Mouse (Mus musculus): Measurements from ENCODE around the gene Coq7.

Coq7 gene

DNA sequence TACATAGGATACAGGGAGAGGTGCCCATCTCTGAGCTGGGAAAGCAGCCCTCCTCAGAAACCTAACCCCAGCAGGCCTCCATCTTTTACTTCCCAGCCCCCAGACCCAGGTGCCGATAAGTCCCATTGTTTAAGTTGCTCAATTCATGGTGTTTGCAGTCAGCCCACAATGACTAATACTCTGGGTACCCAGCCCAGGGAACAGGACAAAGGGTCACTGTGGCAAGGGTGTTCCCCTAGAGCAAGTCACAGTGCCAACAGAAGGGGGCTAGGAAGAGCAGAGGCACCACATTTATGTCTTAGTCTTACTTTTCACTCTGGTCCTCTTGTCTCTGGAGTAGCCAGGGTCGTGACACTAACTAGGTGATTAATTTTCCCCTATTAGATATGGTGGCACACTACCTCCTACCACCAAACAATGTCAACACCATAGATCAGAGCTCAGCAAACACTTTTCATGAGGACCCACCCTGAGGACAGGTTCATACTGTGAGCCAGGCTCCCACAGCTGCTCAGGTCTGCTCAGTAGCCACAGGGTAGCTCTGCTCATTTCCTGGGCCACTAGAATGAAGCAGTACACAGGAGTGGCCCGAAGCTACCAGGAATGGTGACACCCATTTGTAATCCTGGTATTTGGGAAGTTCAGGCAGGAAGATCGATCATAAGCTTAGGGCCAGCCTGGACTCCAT lies 38.1 kb downstream of the Coq7 start:
- no peak for DNase-seq (ENCODE audit: low spot score)

DNA sequence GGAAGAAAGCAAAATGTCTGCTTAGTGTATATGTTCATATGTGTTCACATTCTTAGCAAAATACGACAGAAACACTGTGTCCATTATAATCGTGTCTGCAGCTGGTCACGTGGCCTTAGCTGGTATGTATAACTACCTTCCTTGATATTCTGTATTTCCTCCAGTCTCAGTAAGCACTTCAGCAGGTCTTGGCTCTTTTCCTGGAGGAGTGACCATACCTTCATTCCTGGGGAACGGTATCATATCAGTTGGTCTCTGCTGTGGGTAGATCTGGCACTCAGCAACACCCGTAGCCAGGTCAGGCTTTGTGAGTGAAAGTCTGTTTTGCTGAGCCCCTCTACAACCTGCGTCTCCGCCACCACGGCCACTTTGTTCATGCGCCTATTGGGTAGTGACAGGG lies 39.3 kb downstream of the Coq7 start:
- no peak for DNase-seq (ENCODE audit: low spot score)

DNA sequence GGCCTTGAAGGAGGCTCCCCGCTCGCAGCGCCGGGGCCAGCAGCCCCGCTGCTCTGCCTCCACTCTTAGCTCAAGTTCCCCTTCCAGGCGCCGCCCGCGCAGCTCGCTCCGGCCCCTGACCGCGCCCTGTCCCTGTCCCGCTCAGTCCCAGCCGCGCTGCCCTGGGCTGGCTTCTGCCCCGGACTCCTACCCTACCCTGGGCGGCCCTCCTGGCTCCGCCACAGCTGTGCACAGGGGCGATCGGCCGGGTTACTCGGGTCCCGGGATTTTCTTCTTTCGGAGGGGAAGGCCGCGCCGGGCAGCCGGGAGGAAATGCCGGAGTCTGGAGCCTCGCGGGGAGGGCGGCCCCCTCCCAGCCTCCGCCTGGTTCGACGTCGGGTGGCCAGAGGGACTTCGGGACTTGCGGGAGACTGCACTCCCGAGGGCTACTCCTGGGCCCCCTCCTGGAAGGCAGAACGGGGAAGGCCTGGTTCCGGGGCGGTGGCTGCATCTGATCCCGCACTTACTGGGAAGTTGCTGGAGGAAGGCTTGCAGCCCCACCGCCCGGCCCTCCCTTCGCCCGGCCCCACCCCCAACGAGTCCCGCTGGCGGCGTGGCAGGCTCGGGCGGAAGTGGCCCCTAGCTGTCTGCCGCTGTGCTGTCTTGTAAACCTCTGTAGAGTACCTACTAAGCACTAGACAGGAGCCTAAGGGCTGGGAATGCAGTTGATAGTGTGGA lies 41.6 kb downstream of the Coq7 start, which contains the start of gene Itpripl2:
Itpripl2 (minus strand) TSS at position 545 of the 717 bp plus-strand sequence.
- DNase-seq (ENCODE audit: low spot score) = no peak

DNA sequence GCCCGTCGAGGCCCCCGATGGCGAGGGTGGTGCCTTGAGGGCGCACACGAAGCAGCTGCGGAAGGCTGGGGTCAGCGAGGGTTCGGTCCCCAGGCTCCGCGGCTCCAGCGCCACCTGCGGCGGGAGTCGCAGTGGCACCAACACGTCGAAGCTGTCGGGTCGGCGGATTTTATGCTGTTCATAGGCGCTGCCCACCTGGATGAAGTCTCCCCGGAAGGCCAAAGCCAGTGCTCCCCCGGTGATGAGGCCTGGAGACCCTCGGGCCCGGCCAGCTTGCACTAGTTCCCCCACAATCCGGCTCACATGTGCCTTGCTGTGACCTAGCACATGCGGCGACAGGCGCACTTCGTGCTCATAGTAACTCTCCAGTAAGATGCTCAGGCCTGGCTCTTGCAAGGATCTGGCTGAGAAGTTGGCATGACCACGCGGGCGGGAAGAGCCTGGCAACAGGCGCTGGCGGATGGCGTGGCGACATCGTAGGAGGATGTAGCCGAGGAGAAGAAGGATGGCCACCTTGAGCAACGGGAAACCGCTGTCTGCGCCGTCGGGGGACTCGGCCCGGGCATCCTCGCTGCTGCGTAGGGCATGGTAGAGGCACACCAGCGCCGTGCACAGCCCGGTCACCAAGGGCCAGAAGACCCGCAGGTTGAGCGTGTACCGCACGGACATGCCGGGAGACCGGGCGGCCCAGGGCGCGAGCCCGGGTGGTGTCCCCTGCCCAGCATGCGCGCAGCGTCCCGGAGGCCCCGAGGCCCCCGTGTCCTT lies 42.3 kb downstream of the Coq7 start:
- no peak for DNase-seq (ENCODE audit: low spot score)

DNA sequence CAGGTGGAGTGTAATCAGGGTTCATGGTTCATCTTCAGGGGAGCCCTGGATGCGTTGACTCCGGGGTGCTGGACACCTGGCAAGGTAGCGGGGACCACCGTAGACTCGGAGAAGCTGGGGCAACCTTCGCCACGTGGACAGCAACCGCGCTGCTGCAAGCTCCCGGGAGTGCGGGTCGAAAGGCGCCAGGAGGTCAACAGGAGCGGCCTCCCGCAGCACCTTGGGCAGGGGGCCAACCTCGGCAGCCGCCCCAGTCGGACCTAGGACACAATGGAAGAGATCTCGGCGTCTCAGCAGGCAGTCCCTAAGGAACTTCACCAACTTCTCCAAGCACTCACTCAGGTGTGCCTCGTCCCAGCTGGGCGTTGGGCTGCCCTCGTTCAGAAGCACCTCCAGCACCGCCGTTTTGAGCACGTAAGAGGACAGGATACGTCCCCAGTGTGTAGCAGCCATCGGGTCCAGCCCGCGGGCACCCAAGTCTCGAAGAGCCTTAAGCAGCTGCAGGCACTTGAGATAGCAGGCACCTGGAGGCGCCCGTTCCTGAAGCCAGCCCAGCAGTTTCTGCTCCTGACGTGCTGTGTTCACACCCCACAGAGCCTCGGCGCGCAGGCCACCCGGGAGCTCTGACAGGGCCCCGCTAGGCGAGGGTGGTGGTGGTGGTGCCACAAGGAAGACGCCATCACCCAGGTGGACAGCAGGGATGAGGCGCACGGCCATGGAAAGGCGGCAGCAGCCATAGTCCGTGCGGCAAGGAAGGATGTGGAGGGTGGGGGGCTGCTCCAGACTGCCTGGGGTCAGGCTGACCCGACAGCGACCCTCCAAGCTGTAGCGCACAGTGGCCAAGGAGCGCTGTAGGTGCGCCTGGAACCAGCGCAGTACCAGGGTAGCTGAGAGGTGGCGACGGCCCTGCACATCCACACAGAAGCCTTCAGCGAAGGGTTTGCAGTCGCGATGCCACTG lies 43.2 kb downstream of the Coq7 start:
- DNase-seq (ENCODE audit: low spot score) = no peak

DNA sequence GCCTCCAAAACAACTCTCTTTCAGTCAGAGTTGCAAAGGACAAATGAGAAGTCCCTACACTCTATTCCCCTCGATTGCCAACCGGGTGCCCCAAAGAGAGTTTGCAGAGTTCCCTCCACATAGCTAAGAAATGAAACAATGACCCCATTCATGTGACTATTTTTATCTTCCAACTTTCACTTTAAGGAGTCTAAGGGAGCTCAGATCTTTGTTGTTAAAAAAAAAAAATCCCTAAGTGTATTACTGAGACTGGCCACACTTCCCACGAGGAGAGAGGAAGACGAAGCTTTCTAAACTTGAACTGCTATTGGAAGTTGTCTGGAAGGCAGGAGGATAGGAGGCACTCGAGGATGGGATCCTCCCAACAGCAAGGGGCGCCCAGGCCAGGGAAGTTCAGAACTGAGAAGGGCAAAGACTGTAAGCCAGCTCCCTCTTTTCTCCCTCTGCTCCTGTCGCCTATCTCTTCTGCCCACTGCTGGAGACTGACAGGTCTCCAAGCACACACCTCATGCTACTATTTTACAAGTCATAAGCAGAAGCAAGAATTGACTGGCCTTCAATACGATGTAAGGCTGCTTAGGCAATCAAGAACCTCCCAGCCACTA lies 45.0 kb downstream of the Coq7 start:
- DNase-seq (ENCODE audit: low spot score) = no peak

DNA sequence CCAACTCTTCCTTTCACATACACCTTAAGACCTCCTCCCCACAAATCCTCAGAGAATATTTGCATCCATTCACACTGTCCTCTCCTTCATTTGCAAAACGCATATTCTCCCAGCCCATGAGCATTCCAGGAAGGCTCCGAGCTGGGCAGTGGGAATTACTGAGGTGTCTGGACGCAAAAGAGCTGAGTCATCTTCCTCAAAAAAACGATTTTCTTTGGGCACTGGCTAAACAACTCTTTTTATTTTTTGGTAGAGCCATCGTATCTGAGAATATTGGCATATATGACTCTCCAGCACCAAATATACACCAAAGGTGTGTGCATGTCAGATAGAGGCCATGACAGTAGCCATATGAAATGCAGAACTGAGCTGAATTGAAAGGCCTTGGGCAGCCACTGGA lies 46.2 kb downstream of the Coq7 start:
- DNase-seq (ENCODE audit: low spot score) = no peak

DNA sequence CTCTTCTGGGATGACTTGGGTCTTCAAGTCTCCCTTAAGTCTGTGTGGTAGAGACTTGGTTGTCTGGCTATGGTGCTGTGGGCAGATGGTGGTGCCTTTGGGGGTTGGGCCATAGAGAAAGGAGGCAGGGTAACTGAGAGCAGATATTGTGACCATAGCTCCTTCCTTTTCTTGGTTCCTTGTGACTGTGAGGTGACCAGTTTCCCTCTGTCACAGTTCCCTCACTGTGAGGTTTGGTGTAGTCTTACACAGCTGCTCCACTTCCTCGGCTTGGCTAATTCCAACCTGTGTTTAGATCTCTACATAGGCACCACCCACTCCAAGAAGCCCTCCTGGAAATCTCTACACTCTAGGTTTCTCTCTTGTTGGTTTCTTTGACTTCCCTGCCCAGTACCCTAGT lies 49.2 kb downstream of the Coq7 start:
- no peak for DNase-seq (ENCODE audit: low spot score)

DNA sequence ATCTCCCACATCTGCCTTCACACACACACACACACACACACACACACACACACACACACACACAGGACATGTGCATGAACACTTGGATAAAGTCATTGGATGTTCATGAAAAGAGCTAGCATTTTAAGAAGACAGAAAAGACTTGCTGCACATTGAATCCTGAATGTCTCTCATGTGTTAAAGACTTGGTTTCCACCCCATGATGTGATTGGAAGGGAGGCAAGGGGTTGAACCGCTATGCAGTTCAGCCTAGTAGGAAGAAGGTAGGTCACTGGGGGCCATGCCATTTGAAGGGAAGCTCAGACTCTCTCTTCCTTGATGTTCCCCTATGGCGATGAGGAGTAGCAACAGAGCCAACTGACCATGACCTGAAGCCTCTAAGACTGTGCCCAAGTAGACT lies 51.2 kb downstream of the Coq7 start:
- DNase-seq (ENCODE audit: low spot score) = no peak

DNA sequence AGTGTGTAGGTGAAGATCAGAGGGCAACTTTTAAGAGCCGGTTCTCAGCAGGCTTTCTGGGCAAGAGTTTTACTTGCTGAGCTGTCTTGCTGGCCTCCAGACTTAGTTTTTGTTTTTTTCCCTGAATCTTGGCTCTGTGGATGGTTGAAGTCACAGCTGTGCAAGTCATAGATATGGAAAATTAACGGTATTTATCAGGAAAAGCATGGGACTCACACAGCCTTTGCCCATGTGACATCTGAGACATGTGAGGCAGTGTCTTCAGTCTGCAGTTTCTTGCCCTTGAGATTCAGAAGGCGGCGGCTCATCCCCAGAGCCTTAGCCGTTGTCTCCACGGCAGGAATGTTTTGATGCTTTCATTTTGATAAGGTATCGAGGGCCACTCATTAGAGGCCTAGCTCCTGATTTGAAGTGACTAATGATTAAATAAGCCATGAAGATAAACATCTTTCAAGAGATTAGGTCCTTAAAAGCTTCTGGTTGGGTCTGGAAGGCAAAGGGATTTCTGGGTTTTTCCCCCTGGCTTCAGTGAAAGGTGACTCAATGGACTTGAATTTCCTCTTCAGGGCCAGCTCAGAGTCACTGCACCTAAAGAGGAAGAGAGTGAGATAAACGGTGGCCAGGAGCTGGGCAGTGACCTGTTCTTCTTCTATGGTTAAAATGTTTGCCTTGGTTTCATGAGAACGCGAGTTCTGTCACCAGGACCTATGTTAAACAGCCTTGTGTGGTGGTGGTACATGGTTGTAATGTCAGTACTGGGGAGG lies 51.9 kb downstream of the Coq7 start:
- no peak for DNase-seq (ENCODE audit: low spot score)

DNA sequence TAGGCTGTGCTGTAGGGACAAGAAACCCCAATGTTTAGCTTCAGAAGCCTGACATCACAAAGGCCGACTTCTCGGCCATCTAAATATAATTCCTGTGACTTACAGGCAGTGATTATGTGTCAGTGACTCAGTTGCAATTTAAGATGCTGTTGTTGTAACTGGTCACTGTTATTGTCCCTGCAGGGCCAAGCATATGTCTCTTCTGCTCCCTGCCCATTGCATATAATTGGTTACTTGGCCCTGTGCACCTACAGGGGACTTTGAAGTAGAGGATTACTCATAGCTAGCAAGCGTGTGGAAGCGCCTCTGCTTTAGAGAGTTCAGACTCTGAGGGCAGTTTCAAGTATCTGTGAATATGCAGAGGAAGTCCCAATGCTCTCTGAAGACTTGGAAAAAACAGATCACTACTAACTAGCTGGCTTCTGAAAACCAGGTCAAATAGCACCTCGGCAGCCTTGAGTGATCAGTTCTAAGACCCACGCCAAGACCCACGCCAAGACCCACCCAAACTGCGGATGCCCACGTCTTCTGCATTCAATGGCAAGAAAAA lies 52.9 kb downstream of the Coq7 start:
- DNase-seq (ENCODE audit: low spot score) = no peak

DNA sequence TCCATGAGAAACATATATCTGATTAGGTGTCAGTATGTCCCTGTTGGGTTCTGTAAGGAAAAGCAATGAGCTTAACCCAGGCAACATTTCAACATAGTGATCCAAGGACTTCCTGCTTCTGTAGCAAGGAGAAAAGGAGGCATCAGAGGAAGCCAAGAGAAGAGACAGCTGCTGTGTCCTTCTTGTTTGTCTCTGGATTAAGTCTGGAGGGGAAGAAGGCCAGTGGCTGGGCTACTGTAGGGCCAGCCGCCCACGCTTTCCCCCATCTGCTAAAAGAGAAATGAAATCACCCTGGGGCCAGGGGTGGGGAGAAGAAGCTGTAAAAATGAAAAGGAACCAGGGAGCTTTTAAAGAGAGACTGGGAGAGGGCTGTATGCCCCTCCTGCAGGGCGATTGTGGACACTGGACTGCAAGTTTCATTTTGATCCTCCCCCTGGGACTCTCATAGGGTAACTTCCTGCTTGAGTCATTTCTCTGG lies 54.3 kb downstream of the Coq7 start:
- DNase-seq (ENCODE audit: low spot score) = no peak

DNA sequence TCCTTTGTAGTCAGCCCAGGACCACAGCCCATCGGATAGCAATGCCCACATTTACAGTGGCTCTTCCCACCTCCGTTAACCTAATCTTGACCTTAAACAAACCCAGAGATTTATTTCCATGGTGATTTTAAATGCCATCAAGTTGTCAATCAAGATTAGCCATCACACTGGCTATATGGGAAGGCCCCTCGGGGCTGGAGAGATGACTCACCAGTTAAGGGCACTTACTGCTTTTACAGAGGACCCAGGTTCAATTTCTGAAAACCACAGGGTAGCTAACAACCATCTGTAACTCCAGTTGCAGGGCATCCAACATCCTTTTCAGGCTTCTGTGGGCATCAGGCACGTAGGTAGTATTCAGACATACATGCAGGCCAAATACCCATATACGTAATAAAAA lies 56.7 kb downstream of the Coq7 start:
- DNase-seq (ENCODE audit: low spot score) = no peak

DNA sequence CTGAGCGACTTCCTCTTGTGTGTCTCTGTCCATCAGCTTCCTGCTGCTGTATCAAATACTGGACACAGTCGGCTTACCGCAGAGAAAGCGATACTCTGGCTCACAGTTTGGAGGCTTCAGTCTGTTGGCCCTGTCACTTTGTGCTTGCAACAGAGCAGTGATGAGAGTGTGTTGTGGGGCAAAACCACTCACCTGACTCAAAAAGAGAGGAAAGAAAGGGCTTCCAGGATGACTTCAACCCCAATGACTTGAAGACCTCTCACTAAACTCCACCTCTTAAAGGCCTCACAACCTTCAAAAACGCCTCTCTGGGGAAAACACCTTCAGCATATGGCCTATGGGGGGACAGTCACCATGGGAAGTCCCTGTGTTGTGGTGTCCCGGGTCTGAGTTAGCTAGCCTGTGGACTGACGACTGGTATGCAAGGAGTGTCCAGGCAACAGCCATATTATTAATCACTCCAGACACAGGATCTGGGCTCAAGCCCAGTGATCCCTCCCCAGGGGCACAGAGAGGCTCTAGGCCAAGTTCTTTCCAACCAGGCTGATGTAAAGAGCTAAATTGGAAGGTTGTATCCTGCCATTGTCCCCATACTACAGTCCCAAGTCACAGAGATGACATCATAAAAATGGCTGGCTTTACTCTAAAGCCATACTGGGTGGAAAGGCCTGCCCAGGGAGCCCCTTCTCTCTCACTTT lies 58.0 kb downstream of the Coq7 start:
- no peak for DNase-seq (ENCODE audit: low spot score)

DNA sequence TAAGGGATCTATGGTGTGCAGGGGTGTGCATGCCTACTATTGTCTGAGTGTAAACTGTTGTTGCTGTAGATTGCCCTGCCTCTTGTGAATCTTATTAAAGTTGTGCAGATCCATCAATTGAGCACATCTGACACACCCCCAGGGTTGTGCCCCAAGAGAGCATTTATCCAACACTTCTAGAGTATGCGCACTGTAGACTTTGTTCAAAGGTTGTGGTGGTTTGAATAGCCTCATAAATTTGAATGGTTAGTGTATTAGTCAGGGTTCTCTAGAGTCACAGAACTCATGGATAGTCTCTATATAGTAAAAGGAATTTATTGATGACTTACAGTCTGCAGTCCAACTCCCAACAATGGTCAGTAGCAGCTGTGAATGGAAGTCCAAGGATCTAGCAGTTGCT lies 60.3 kb downstream of the Coq7 start:
- no peak for DNase-seq (ENCODE audit: low spot score)

DNA sequence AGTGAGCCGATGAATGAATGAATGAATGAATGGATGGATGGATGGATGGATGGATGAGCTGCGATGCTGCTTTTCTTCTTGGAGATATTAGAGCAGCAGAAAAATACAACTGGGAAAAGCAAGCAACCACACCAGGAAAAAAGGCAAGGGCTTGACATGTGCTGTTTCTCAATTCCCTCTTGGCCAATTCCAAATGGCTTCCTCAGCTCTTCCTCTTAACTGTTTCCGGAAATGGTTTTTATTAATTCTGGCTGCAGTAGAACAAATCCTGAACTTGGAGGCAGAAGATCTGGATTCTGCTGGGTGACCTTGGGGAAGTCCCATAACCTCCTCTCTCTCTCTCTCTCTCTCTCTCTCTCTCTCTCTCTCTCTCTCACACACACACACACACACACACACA lies 65.1 kb downstream of the Coq7 start:
- DNase-seq (ENCODE audit: low spot score) = no peak

DNA sequence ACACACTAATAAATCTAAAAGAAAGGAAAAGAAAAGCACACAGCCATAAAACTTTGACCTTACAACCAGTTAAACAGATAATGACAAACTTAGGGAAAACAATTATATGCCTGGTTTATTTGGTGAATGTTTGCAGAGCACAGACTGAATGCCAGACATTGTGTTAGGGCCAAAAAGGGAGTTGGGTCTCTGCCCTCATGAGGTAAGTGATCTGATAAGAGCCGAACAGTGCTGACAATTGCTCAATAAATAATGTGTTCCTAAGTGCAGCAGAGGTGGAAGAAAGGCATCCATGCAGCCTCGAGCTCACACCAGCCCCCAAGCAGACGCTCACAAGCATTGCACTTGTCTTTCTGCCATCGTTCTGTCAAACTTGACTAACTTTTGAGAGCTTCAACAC lies 68.7 kb downstream of the Coq7 start:
- no peak for DNase-seq (ENCODE audit: low spot score)

DNA sequence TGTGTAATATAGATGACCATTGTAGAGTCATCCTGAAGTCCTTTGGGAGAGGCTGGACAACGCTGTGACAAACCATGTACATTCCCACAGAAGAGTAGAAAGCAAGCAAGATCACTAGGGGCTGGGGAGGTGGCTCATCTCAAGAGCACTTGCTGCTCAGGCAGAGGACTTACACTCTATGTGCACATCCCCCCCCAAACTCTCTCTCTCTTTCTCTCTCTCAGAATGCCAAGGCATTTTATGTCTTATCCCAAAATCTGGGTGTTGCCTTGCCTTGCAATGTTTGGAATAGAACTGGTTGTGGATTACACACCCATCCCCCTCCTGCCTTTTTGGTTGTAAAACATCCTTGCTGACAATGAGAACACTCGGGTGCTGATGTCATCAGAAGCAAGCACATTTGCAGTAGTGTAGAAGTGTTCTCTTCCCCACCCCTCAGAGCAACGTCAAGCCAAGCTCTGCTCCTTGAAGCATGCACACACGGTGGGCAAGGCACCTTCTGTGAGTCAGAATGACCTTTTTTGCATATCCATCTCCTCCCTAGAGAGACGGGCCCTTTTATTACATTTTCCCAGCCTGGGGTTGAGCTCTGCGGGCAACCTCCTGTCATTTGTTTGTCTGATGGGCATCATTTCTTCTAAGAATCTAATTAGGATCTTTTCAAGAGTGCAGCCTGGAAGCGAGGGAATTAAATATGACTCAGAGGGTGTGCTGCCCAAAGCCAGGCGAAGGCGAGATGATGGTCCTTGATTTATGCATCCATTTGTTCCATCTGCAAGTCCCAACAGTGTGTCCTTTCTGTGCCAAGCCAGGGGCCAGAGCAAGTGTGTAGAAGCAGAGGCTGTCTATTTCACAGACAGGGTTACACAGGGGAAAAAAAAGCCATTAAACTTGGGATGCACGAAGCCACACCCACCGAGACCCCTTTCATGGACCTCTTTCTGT lies 70.1 kb downstream of the Coq7 start:
- DNase-seq (ENCODE audit: low spot score) = no peak

Data from left cerebral cortex, adult 11 months (tissue).